ENCODE assay signal across 21 mouse cellular contexts in the genomic region with DNA sequence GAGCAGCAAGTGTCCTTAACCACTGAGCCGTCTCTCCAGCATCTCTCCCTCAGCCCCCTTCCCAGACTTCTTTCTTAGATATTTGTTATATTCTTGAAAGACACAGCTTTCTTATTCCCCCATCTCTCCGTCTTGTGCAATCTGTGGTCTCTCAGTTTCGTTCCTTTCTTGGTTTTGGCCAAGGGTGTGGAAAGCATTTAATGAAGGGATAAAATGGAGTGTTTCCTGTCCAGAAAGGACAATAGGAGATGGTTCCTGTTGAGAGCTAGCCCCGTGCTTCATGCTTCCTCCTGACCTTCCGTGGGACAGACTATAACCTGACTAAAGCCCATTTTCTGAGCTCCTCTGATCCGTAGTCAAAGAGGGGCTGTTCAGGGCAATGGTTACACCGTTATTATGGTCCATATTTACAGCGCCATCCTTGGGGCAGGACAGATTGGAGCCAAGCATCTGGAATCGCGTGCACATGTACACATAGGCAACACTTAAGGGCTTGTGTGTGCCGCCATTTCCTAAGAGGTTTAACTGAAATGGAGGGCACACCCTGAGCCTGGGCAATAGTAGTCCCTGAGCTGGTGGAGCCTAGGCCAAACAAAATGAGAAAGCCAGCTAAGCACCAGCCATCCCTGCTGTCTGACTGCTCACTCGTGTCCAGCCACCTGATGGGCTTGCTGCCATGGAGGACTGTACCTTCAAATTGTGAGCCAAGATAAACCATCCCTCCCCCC. TPM values are rescaled to one million over a fixed set of nuclear protein-coding genes. Genes with fewer than 3 reads are reported as not detected.
A peak's percentile ranks its signal among the peaks of the same experiment; 100 is the strongest.
DNase-seq lines count a peak whose midpoint lies in the region; ATAC-seq lines count a peak whose summit lies in the region.
"Had no signal": no experiment of that assay in that cellular context is flagged by ENCODE, and none has a peak within 500 bp of the region (broad histone marks: within the 10 kb centered on the region; RNA-seq: fewer than 3 reads in every experiment).

No protein-coding gene starts in this region.

- H3K9me3 ChIP-seq in heart, embryonic 12.5 days (replicated peaks): no peaks in the 10 kb centered on the region
- no peaks in the 10 kb centered on the region for H3K9me3 ChIP-seq in neural tube, embryonic 14.5 days (ENCODE audit: control insufficient read depth, low read length)
- H3K9me3 ChIP-seq in neural tube, embryonic 15.5 days (replicated peaks): no peaks in the 10 kb centered on the region
- H3K9me3 ChIP-seq: embryonic facial prominence, embryonic 15.5 days; G1E; heart, embryonic 10.5 days; intestine, embryonic 15.5 days; limb, embryonic 13.5 days; neural tube, embryonic 12.5 days had no signal

- H3K9ac ChIP-seq in heart, embryonic 12.5 days: no peak overlapping the region
- H3K9ac ChIP-seq in neural tube, embryonic 14.5 days (replicated peaks; ENCODE audit: low read depth, low read length): no peak overlapping the region
- H3K9ac ChIP-seq in neural tube, embryonic 15.5 days (replicated peaks): no peak overlapping the region
- H3K9ac ChIP-seq: embryonic facial prominence, embryonic 15.5 days; intestine, embryonic 15.5 days; limb, embryonic 13.5 days; liver, postnatal 0 days; neural tube, embryonic 12.5 days had no signal

- H3K27ac ChIP-seq in heart, embryonic 12.5 days (ENCODE audit: poor library complexity, severe bottlenecking): no peak overlapping the region
- no peak overlapping the region for H3K27ac ChIP-seq in neural tube, embryonic 14.5 days (ENCODE audit: low read depth, low read length)
- no peak overlapping the region for H3K27ac ChIP-seq in neural tube, embryonic 15.5 days (replicated peaks)
- H3K27ac ChIP-seq: embryonic facial prominence, embryonic 15.5 days; heart, embryonic 10.5 days; intestine, embryonic 15.5 days; limb, embryonic 13.5 days; neural tube, embryonic 12.5 days had no signal

- no peak for DNase-seq in heart, postnatal 4 days
- peak; percentile 16 to 22 for DNase-seq in kidney, postnatal 36 days
- DNase-seq in kidney, postnatal 4 days: no peak
- no peak for DNase-seq in ovary, postnatal 14 days (ENCODE audit: low spot score)
- DNase-seq: adrenal gland, adult 8-10 months; cerebellum, adult 18-20 months; gastrocnemius, postnatal 25 days; liver, postnatal 0 days; right cerebral cortex, postnatal 4 days had no signal

- no peaks in the 10 kb centered on the region for H3K27me3 ChIP-seq in heart, embryonic 12.5 days (replicated peaks)
- no peaks in the 10 kb centered on the region for H3K27me3 ChIP-seq in neural tube, embryonic 14.5 days (ENCODE audit: control insufficient read depth, insufficient read depth, low read length)
- H3K27me3 ChIP-seq in neural tube, embryonic 15.5 days (replicated peaks): no peaks in the 10 kb centered on the region
- H3K27me3 ChIP-seq: embryonic facial prominence, embryonic 15.5 days; intestine, embryonic 15.5 days; limb, embryonic 13.5 days; neural tube, embryonic 12.5 days had no signal

- 0 out of 2 replicates have a peak, but pooled peaks have one; percentile 25 for ATAC-seq in heart, embryonic 12.5 days (ENCODE audit: insufficient number of reproducible peaks, low FRiP score)
- ATAC-seq in neural tube, embryonic 14.5 days (ENCODE audit: low read depth): 0 out of 2 replicates have a peak, but pooled peaks have one; percentile 10
- no peak for ATAC-seq in neural tube, embryonic 15.5 days (ENCODE audit: low FRiP score)
- ATAC-seq: intestine, embryonic 15.5 days; liver, postnatal 0 days had no signal

- no peak overlapping the region for H3K4me3 ChIP-seq in heart, embryonic 12.5 days
- H3K4me3 ChIP-seq in neural tube, embryonic 14.5 days (ENCODE audit: low read depth, low read length): no peak overlapping the region
- no peak overlapping the region for H3K4me3 ChIP-seq in neural tube, embryonic 15.5 days (replicated peaks)
- H3K4me3 ChIP-seq: embryonic facial prominence, embryonic 15.5 days; heart, embryonic 10.5 days; intestine, embryonic 15.5 days; limb, embryonic 13.5 days; neural tube, embryonic 12.5 days had no signal

- H3K4me2 ChIP-seq in heart, embryonic 12.5 days: no peak overlapping the region
- no peak overlapping the region for H3K4me2 ChIP-seq in neural tube, embryonic 14.5 days (ENCODE audit: low read depth, low read length)
- H3K4me2 ChIP-seq in neural tube, embryonic 15.5 days: no peak overlapping the region
- H3K4me2 ChIP-seq: embryonic facial prominence, embryonic 15.5 days; intestine, embryonic 15.5 days; limb, embryonic 13.5 days; neural tube, embryonic 12.5 days had no signal

- WGBS in heart, embryonic 12.5 days: 79% methylated on average over 12 of the region's 12 CpGs
- WGBS in neural tube, embryonic 14.5 days: 82% methylated on average over 12 of the region's 12 CpGs
- 82% methylated on average over 12 of the region's 12 CpGs for WGBS in neural tube, embryonic 15.5 days

- H3K4me1 ChIP-seq in heart, embryonic 12.5 days (replicated peaks): 0 out of 2 replicates have a peak, but pooled peaks cover 3% of the 10 kb centered on the region
- H3K4me1 ChIP-seq in neural tube, embryonic 14.5 days (ENCODE audit: control insufficient read depth, insufficient read depth, low read length): no peaks in the 10 kb centered on the region
- no peaks in the 10 kb centered on the region for H3K4me1 ChIP-seq in neural tube, embryonic 15.5 days
- H3K4me1 ChIP-seq: embryonic facial prominence, embryonic 15.5 days; heart, embryonic 10.5 days; intestine, embryonic 15.5 days; limb, embryonic 13.5 days; neural tube, embryonic 12.5 days had no signal

- H3K36me3 ChIP-seq in heart, embryonic 12.5 days: peaks cover 24% of the 10 kb centered on the region
- peaks cover 14% of the 10 kb centered on the region for H3K36me3 ChIP-seq in neural tube, embryonic 14.5 days (ENCODE audit: control insufficient read depth, insufficient read depth, low read length)
- H3K36me3 ChIP-seq in neural tube, embryonic 15.5 days: peaks cover 29% of the 10 kb centered on the region

RNA-seq across cellular contexts. Expression of a gene that starts 47.8 kb away (rescaled TPM):
- polyA plus RNA-seq in heart, embryonic 12.5 days (2016; fragmentation: Nextera tagmentation; extraction: Ambion mirVana): 92.2 and 92.5 TPM in 2 replicates
- total RNA-seq in heart, postnatal 4 days (2021): 10 to 100 TPM; 88.7 to 89.1 TPM
- polyA plus RNA-seq in neural tube, embryonic 14.5 days (2014; fragmentation: Nextera tagmentation; extraction: Ambion mirVana): 92.0 and 102 TPM in 2 replicates
- 73.1 and 74.1 TPM in 2 replicates for polyA plus RNA-seq in neural tube, embryonic 15.5 days (2015; fragmentation: Nextera tagmentation; extraction: Ambion mirVana)

RNA-seq across cellular contexts. Expression of a gene that starts 48.2 kb away (rescaled TPM):
- polyA plus RNA-seq in heart, embryonic 12.5 days (2016; fragmentation: Nextera tagmentation; extraction: Ambion mirVana): 0.50 and 0.73 TPM in 2 replicates
- under 1 TPM in 1 of 2 experiments, not detected in 1; 0.91 TPM for total RNA-seq in heart, postnatal 4 days (2021)
- 0.99 TPM in 1 of 2 replicates, not detected in the other for polyA plus RNA-seq in neural tube, embryonic 14.5 days (2014; fragmentation: Nextera tagmentation; extraction: Ambion mirVana)
- polyA plus RNA-seq in neural tube, embryonic 15.5 days (2015; fragmentation: Nextera tagmentation; extraction: Ambion mirVana): 0.47 TPM in 1 of 2 replicates, not detected in the other
- total RNA-seq: hematopoietic stem cell, adult 5-6 weeks had no signal
- polyA plus RNA-seq: brain, embryonic 14.5 days; frontal cortex, adult 2 months; heart, embryonic 10.5 days had no signal

Comparison
In these comparisons a context has a peak if more than half of its experiments do, and no peak if none do; other contexts are left out.
1. DNase-seq: peak in kidney, postnatal 36 days (2 of 2); none in heart, postnatal 4 days (single experiment), kidney, postnatal 4 days (0 of 2) and ovary, postnatal 14 days (single experiment).